Mouse (Mus musculus) cerebellum, adult 9-11 months (tissue): Measurements from ENCODE around the gene Dock1.
A peak's percentile ranks its signal among the peaks of the same experiment; 100 is the strongest.

Experiments
- DNase-seq: peaks from one replicate; pipeline ENCODE4 v3.0.0; 2022

Gene Dock1

DNA sequence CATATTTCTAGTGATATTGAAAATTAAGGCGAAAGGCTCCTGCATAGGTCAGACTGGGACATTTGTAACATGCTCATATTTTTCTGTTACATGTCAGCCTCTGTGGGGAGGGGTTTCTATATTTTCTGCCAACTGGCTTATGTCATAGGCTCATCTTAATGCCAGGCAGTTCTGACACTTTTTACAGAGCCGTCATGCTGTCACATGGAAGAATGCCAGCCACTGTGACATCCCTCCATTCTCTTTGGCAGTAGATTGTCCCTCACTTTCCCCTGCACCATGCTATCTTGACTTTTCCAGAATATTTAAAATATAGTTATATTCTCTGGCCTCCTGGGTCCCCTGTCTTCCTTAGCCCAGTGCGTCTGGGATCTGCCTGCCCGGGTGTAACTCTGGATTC lies 172.3 kb downstream of the Dock1 start:
- DNase-seq: no peak

- DNase-seq: no peak
Observed at GRCm38 (mm10) chr7:134862000-134862399, 191.5 kb downstream of the Dock1 start.

- no peak for DNase-seq
Observed at GRCm38 (mm10) chr7:134864175-134864574, 193.7 kb downstream of the Dock1 start.

- no peak for DNase-seq
Observed at GRCm38 (mm10) chr7:134872511-134872910, 202.1 kb downstream of the Dock1 start.

DNA sequence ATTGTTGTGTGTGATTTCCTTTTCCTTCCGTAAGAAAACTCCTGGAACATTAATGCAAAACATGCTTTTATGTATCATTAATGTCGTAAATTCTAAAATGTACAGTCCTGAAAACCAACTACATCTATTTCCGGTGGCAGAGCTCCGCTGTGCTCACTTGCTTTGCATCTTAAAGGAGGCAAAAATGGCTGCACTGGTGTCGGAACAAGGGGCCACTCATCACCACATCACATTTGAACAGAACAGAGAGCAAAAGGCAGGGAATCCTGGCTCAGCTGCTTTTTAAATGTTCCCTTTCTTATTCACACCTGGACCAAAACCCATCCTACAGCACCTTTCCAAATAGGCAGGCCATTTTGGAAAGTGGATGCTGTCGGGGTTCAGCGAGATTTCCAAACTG lies 202.5 kb downstream of the Dock1 start:
- no peak for DNase-seq

GRCm38 (mm10) chr7:134878985-134879384 lies 208.5 kb downstream of the Dock1 start:
- DNase-seq: no peak

DNA sequence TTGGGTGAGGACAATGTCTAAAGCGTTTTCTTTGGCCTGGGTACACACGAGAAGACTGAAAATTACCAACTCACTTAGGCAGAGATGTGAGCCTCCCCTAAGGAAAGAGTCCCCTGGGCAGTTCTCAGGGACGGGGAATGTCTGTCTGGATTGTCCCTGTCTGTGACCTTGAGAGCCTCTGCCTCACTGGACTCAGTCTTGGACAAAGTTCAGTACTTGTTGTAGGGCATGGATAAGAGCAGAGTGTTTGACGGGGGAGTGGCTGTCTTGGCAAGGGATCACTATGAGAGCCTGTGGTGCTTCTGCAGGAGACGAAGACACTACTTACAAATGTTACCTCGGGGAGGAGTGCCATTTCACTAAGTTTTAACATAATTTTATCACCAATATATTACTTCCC lies 210.0 kb downstream of the Dock1 start:
- no peak for DNase-seq

DNA sequence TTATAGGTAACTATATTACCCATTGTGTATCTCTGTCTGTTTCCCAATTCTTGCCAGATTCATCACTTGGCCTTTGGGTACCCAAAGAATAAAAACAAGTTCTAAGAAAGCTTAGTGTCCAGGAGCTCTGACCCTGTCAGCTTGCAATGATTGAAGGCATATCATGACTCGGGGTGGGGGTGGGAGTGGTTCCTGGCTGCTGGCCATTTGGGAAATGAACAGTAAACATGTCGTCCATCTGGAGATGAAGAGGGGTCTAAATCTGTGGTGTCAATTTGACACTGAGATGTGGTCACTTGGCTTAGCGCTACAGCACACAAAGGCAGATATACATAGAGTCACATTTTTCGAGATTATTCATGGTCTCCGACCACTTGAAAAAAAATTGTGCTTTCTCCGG lies 213.1 kb downstream of the Dock1 start:
- DNase-seq: no peak

DNA sequence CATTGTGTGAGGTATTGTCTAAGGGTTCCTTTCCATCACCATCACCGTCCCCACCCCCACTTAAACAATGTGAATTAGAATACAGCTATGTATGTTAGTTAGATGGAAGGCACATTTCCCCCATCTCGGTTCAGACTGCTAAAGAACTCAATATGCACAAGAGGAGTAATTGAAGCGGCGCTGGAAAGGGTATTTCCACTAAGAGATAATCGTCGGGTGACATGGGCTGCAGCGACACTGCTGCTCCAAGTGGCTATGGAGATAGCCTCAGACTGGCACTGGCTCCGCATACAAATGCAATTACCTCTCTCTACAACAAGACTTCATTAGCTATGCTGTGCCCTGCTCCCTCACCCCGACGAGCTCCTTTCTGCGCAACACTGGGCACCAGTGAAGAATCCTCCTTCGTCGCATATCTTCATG lies 222.0 kb downstream of the Dock1 start:
- no peak for DNase-seq

GRCm38 (mm10) chr7:134892972-134893371 lies 222.5 kb downstream of the Dock1 start:
- DNase-seq: peak; percentile 2

- DNase-seq: no peak
Observed at GRCm38 (mm10) chr7:134894604-134895003, 224.2 kb downstream of the Dock1 start.

DNA sequence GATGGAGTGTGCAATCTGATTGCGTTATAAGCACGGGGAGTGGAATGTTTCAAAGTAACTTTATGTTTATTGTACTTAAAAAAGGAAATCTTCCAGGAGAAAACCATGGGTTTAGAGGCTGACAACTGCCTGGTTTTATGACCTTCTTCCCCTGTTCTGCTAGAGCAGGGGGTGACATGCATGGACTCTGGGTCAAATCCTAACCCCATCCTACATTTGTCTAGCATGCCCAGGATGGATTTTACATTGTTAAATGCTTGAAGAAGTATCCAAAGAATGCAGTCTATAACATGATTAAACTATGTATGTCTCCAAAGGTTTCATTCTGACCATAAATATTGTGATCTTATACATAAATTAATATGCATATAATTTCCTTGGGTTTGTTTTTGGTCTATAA lies 229.0 kb downstream of the Dock1 start:
- DNase-seq: no peak

DNA sequence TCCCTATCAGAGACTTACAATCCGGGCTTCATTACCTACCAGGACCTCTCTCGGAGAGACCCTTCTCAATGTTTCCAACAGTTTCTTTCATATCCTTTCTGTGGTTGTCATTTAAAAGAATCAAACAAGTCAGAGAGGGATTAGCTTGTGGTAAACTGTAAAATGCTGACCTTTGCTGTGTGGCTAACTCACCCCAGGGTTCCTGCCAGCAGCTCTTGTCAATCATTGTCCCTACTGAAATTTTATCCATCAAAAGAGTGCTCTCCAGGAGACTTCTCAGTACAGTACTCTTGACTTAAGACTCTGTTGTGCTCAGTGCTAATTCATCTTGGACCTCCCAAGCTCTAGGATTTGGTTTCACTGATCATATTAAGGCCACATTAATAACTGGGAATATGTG lies 231.5 kb downstream of the Dock1 start:
- DNase-seq: no peak

DNA sequence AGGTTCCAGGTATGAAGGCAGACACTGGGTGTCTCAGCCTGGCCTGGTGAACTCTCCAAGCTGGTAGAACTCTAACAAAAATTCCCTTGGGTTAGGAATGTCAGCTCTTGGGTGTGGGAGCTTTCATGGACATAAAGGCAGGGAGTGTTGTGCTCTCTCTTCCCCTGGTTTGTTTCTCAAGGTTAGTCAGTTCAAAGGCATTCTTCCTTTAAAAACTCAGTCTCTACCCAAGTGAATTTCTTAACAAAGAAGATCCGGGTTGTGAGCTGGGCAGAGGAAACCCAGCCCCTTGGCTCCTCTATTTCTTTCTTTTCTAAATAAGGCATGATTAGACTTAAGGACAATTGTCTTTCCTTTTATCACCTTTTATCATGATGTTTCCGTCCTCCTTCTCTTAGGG lies 261.4 kb downstream of the Dock1 start:
- no peak for DNase-seq

DNA sequence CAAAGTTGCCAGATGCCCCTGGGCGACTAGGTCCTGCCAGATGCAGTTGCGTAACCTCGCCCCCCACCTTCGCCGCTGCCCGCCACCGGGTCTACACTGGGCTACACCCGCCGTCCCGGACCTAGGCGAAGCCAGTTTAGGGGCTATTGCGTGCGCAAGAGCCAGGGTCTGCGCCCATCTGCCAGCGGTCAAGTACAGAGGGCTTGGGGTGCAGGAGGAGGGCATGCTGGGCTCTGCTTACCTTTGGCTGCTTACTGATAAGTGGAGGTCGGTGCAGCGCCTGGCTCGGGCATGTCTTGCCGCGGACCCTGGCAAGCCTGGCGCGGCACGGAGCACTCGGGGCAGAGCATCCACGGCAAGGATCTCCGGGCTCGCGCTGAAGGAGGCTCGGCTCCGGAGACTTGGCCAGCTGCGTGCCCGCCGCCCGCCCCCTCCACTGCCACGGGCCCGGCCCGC lies 267.0 kb downstream of the Dock1 start:
- no peak for DNase-seq

GRCm38 (mm10) chr7:134937927-134938609 lies 267.6 kb downstream of the Dock1 start, which contains the start of gene Fam196a:
TSS of gene Fam196a (minus strand) at chr7:134938430.
- peak; percentile 7 for DNase-seq

DNA sequence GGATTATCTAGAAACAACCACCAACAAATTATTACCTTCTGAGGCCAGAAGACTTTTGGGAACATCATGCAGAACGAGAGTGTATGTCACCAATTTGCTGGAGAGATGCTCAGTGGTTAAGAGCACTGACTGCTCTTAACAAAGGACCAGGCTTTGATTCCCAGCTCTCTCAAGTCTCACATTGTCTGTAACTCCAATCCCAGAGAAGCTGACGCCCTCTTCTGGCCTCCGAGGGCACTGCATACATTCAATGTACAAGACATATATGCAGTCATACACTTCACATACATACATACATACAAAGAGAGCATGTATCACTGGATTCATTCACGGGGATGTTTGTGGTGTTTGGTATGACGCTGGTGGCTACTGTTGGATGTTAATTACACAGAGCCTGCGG lies 271.4 kb downstream of the Dock1 start:
- no peak for DNase-seq

- no peak for DNase-seq
Observed at GRCm38 (mm10) chr7:134943063-134943462, 272.6 kb downstream of the Dock1 start.

DNA sequence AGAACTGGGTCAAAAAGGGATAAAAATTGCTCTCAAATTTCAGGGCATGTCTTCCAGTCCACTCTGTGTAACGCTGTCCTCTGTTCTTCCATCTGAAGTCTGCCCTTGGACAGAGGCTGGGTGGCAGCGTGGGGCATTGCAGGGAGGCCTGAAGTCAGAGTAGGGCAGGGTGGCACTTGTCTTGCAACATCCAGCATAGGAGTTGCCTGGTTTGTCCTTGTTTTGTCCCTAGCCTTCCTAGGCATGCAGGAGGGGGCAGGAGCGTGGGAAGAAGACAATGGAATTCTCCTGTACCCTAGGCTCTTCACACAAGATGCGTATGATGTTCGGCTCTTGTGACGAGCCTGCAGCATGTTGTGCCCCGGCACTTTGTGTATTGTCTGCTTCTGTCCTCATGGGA lies 273.2 kb downstream of the Dock1 start:
- no peak for DNase-seq

DNA sequence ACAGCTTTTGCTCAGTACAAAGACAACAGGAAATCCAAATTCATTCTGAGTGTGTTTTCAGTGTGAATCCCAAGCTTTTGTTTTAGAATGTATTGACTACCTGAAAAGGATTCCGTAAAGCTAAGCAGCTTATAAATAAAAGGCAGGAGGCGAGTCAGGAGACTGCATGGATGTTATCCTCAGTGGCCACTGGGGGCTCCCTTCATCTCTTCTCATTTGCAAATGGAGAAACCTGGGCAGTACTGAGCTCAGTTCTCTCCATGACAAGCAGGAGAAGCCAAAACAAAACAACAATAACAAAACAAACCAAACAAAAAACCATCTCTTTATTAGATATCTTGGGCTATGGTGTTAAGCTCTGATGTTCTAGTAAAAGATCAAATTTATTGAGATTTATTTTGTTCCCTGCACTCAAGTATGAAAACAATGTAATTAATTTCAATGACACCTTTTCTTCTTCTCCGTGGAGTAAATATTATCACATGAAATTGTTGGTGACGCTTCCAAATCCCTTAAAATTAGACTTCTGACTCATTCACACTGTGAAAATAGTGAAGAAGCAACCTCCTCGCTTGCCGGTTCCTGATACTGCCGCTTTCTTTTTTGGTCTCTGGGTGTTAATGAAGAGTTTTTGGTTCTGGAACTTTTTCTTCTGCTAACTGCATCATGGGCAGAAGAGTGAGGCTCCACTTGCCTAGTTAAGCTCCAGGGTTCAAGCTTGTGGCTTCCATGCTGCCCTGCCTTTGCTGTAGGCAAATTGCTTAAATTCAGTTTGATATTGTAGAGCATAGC lies 275.7 kb downstream of the Dock1 start:
- no peak for DNase-seq

DNA sequence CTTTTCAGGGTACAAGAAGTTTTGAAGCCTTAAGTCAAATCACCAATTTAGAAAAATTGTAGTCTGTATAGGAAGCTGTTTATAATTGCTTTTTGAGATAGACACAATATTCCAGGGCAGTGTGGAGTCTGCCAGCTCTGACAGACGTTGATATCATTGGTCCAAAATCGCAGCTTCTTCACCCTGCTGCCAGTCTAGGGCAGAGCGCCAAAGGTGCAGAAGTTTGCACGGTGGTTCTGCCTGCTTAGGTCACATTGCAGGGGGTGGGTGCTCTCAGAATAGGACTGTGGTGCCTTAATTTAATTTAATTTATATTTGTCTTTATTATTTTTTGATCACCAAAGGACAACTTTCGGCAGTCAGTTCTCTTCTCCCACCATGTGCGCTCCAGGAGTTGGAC lies 288.6 kb downstream of the Dock1 start:
- no peak for DNase-seq

GRCm38 (mm10) chr7:134960871-134961270 lies 290.4 kb downstream of the Dock1 start:
- no peak for DNase-seq

GRCm38 (mm10) chr7:134961608-134962007 lies 291.2 kb downstream of the Dock1 start:
- DNase-seq: no peak

GRCm38 (mm10) chr7:134990244-134990643 lies 319.8 kb downstream of the Dock1 start:
- DNase-seq: no peak
